Mouse (Mus musculus) heart, adult 2 months (tissue): ENCODE results near the gene Aldh1a3.

Experiments
- CTCF ChIP-seq: fragments of 200-600 bp; IDR thresholded peaks from 2 replicates; pipeline ENCODE4 v1.8.1; 2022; ENCODE audit warnings: antibody characterized with exemption, mild to moderate bottlenecking, moderate library complexity
- EP300 ChIP-seq: fragments of 200-500 bp; IDR thresholded peaks from 2 replicates; pipeline ENCODE4 v1.6.1; 2011; ENCODE audit warnings: low read depth, low read length, control low read depth; ENCODE audit not compliant: insufficient read depth
- POLR2A ChIP-seq: fragments of 200-500 bp; IDR thresholded peaks from 2 replicates; pipeline ENCODE4 v1.6.1; 2011; ENCODE audit warnings: mild to moderate bottlenecking, low read depth, low read length, control low read depth; ENCODE audit not compliant: insufficient read depth

- TF ChIP-seq CTCF: no peak
- no peak for TF ChIP-seq POLR2A
- no peak for TF ChIP-seq EP300
These were observed 20.3 kb downstream of the Aldh1a3 start for GRCm38 (mm10) chr7:66406971-66407370.
